Mouse (Mus musculus): ENCODE measurements around the gene Tle2. TPM values are rescaled to one million over a fixed set of nuclear protein-coding genes. Genes with fewer than 3 reads are reported as not detected.

The Tle2 gene
- total RNA-seq, 2 experiments from 2014 or later = 4.4 to 4.7 TPM

DNA sequence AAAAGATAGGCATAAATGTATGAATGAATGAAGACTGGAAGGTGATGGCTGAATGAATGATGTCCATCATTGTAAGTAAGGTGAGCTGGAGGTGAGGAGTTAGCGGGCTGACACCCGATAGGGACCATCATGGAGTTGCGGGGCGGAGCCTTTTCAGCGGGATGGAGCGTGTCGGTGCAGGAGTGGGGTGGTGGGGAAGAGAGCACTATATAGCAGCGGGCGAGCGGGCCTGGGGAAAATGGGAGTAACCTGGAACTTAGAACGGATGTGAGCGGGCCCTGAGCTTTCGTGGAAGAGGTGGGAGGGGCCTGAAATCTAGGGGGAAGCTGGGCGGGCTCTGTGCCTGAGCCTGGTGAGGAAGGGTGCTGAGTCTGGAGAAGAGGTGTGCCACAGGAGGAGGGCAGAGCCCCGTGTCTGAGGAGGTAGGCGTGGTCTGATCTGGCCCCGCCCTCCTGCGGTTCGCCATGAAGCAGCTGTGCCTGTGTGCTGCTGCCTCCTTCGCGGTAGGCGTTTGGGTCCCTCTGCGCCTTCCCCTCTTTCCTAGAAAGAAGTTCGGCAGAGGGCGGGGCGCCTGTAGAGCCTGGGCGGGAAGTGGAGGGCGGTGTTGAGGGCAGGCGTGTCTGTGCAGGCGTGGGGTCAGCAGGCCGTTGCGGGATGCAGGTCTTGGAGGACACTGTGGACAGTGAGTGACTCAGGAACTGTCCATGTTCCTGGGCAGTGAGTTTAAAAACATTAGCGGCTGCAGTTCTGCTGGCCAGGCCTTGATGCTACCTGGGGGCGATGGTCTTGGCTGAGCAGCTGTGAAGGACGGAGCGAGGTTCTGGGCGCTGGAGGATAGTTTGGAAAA is 59.1 kb downstream of the Tle2 start:
- intact Hi-C loops (cut with DNase I) = no loop called here
- DNase-seq = peak; percentile 63 to 68

- intact Hi-C loops (cut with DNase I) = no loop called here
These were observed 62.0 kb downstream of the Tle2 start for GRCm38 (mm10) chr10:81636338-81636737.

DNA sequence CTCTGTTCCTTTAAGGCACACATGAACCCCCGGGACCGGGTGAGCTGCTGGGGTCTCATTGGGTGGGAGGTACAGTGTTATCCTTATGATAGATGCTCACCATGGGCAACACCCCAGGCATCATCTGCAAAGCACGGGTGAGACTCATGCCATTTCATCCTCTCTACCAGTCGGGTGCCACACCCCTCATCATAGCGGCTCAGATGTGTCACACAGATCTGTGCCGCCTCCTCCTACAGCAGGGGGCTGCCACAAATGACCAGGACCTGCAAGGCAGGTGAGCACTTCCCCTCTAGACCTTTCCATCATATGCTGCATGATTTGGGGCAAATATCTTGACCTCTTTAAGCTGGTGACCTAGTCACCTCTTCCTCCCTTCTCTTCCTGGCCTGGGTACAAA is 63.7 kb downstream of the Tle2 start:
- intact Hi-C loops (cut with DNase I) = no loop called here
- DNase-seq = no peak

More at GRCm38 (mm10) chr10:81636338-81636737, 62.0 kb downstream of the Tle2 start:
- DNase-seq = no peak

Other genes with a start within 250 kb of the Tle2 start
- gene Tbxa2r, start 245.8 kb upstream of the Tle2 start, total RNA-seq (2021) = under 1 TPM; 0.87 to 0.99 TPM
- 1 to 10 TPM; 1.1 to 1.3 TPM for gene Gipc3, start 231.3 kb upstream of the Tle2 start, total RNA-seq (2021)
- gene Hmg20b, start 224.1 kb upstream of the Tle2 start, total RNA-seq (2021) = 10 to 100 TPM; 19.7 to 20.9 TPM
- 1 to 10 TPM; 2.2 to 2.6 TPM for gene Mfsd12, start 217.1 kb upstream of the Tle2 start, total RNA-seq (2021)
- gene 4930404N11Rik, start 208.7 kb upstream of the Tle2 start, total RNA-seq (2021) = under 1 TPM; 0.37 to 0.41 TPM
- gene Fzr1, start 196.0 kb upstream of the Tle2 start, total RNA-seq (2021) = 10 to 100 TPM; 14.2 to 15.9 TPM
- 10 to 100 TPM; 36.5 to 42.5 TPM for gene Dohh, start 190.1 kb upstream of the Tle2 start, total RNA-seq (2021)
- gene Gm48551, start 190.1 kb upstream of the Tle2 start, total RNA-seq (2021) = 1 to 10 TPM in 1 of 2 experiments, under 1 TPM in 1; 0.89 to 1.2 TPM
- gene Gm48552, start 185.6 kb upstream of the Tle2 start, total RNA-seq (2021) = under 1 TPM; 0.59 to 0.77 TPM
- gene Smim24, start 181.5 kb upstream of the Tle2 start, total RNA-seq (2021) = under 1 TPM; 0.37 to 0.38 TPM
- 100 to 1,000 TPM; 219 to 237 TPM for gene Nfic, start 118.9 kb upstream of the Tle2 start, total RNA-seq (2021)
- gene Celf5, start 91.9 kb upstream of the Tle2 start, total RNA-seq (2021) = not detected
- gene Ncln, start 78.2 kb upstream of the Tle2 start, total RNA-seq (2021) = 10 to 100 TPM; 42.1 to 44.9 TPM
- gene S1pr4, start 74.4 kb upstream of the Tle2 start, total RNA-seq (2021) = 1 to 10 TPM in 1 of 2 experiments, under 1 TPM in 1; 0.46 to 1.5 TPM
- under 1 TPM in 1 of 2 experiments, not detected in 1; 0.20 TPM for gene Gna15, start 50.3 kb upstream of the Tle2 start, total RNA-seq (2021)
- 10 to 100 TPM; 23.6 TPM for gene Gna11, start 29.4 kb upstream of the Tle2 start, total RNA-seq (2021)
- 100 to 1,000 TPM; 847 to 848 TPM for gene Aes, start 15.1 kb upstream of the Tle2 start, total RNA-seq (2021)
- gene Tle6, start 26.5 kb downstream of the Tle2 start, total RNA-seq (2021) = 1 to 10 TPM; 4.2 to 4.9 TPM
- 1 to 10 TPM; 2.3 TPM for gene BC025920, start 31.7 kb downstream of the Tle2 start, total RNA-seq (2021)
- gene Sirt6, start 53.2 kb downstream of the Tle2 start, total RNA-seq (2021) = 1 to 10 TPM; 3.5 to 4.1 TPM
- gene Ankrd24, start 54.0 kb downstream of the Tle2 start, total RNA-seq (2021) = 1 to 10 TPM; 7.0 to 8.7 TPM
- gene Gm10778, start 74.5 kb downstream of the Tle2 start, total RNA-seq (2021) = 1 to 10 TPM; 1.2 to 1.6 TPM
- 1 to 10 TPM; 4.4 to 6.0 TPM for gene Zfp433, start 130.3 kb downstream of the Tle2 start, total RNA-seq (2021)
- gene Gm3055, start 196.6 kb downstream of the Tle2 start, total RNA-seq (2021) = under 1 TPM in 1 of 2 experiments, not detected in 1; 0.38 TPM
- 1 to 10 TPM in 1 of 2 experiments, under 1 TPM in 1; 0.52 to 1.1 TPM for gene Gm4767, start 237.6 kb downstream of the Tle2 start, total RNA-seq (2021)

All from gastrocnemius, postnatal 36 days (tissue).